Mouse (Mus musculus): Measurements from ENCODE around the gene Cmc1. TPM values are rescaled to one million over a fixed set of nuclear protein-coding genes. Genes with fewer than 3 reads are reported as not detected.

The Cmc1 gene
- total RNA-seq (2014; fragmentation: Nextera tagmentation) = 60.5 and 72.8 TPM in 2 replicates
- 32.7 and 84.5 TPM in 2 replicates for total RNA-seq (2017)

- ATAC-seq (replicated peaks; ENCODE audit: poor library complexity, severe bottlenecking) = peak; percentile 87
Measured at GRCm38 (mm10) chr9:118149407-118150402, at the start of gene Cmc1. TSS of gene Cmc1 (minus strand) at chr9:118150177.

- ATAC-seq (replicated peaks; ENCODE audit: poor library complexity, severe bottlenecking) = no peak
Measured at GRCm38 (mm10) chr9:118198557-118198956, 48.6 kb upstream of the Cmc1 start.

GRCm38 (mm10) chr9:118196661-118197390 is 46.8 kb upstream of the Cmc1 start:
- ATAC-seq (replicated peaks; ENCODE audit: poor library complexity, severe bottlenecking) = no peak

- ATAC-seq (replicated peaks; ENCODE audit: poor library complexity, severe bottlenecking) = no peak
Measured at GRCm38 (mm10) chr9:118193263-118193662, 43.3 kb upstream of the Cmc1 start.

- no peak for ATAC-seq (replicated peaks; ENCODE audit: poor library complexity, severe bottlenecking)
Measured at GRCm38 (mm10) chr9:118191276-118191675, 41.3 kb upstream of the Cmc1 start.

GRCm38 (mm10) chr9:118188374-118188773 is 38.4 kb upstream of the Cmc1 start:
- ATAC-seq (replicated peaks; ENCODE audit: poor library complexity, severe bottlenecking) = no peak

GRCm38 (mm10) chr9:118187420-118187819 is 37.4 kb upstream of the Cmc1 start:
- ATAC-seq (replicated peaks; ENCODE audit: poor library complexity, severe bottlenecking) = no peak

- no peak for ATAC-seq (replicated peaks; ENCODE audit: poor library complexity, severe bottlenecking)
Measured at GRCm38 (mm10) chr9:118186776-118187175, 36.8 kb upstream of the Cmc1 start.

- ATAC-seq (replicated peaks; ENCODE audit: poor library complexity, severe bottlenecking) = no peak
Measured at GRCm38 (mm10) chr9:118179136-118180025, 29.4 kb upstream of the Cmc1 start.

- no peak for ATAC-seq (replicated peaks; ENCODE audit: poor library complexity, severe bottlenecking)
Measured at GRCm38 (mm10) chr9:118176687-118177086, 26.7 kb upstream of the Cmc1 start.

GRCm38 (mm10) chr9:118175411-118175810 is 25.4 kb upstream of the Cmc1 start:
- ATAC-seq (replicated peaks; ENCODE audit: poor library complexity, severe bottlenecking) = no peak

- no peak for ATAC-seq (replicated peaks; ENCODE audit: poor library complexity, severe bottlenecking)
Measured at GRCm38 (mm10) chr9:118173086-118173485, 23.1 kb upstream of the Cmc1 start.

- ATAC-seq (replicated peaks; ENCODE audit: poor library complexity, severe bottlenecking) = peak; percentile 99
Measured at GRCm38 (mm10) chr9:118168544-118168943, 18.6 kb upstream of the Cmc1 start.

GRCm38 (mm10) chr9:118167606-118168005 is 17.6 kb upstream of the Cmc1 start:
- ATAC-seq (replicated peaks; ENCODE audit: poor library complexity, severe bottlenecking) = no peak

- ATAC-seq (replicated peaks; ENCODE audit: poor library complexity, severe bottlenecking) = no peak
Measured at GRCm38 (mm10) chr9:118161536-118161935, 11.6 kb upstream of the Cmc1 start.

GRCm38 (mm10) chr9:118159936-118160335 is 10.0 kb upstream of the Cmc1 start:
- ATAC-seq (replicated peaks; ENCODE audit: poor library complexity, severe bottlenecking) = no peak

- ATAC-seq (replicated peaks; ENCODE audit: poor library complexity, severe bottlenecking) = no peak
Measured at GRCm38 (mm10) chr9:118158201-118158600, 8.2 kb upstream of the Cmc1 start.

- peak; percentile 62 for ATAC-seq (replicated peaks; ENCODE audit: poor library complexity, severe bottlenecking)
Measured at GRCm38 (mm10) chr9:118157234-118157633, 7.3 kb upstream of the Cmc1 start.

- no peak for ATAC-seq (replicated peaks; ENCODE audit: poor library complexity, severe bottlenecking)
Measured at GRCm38 (mm10) chr9:118154666-118155065, 4.7 kb upstream of the Cmc1 start.

- no peak for ATAC-seq (replicated peaks; ENCODE audit: poor library complexity, severe bottlenecking)
Measured at GRCm38 (mm10) chr9:118151221-118151507, 1.2 kb upstream of the Cmc1 start.
